Mouse (Mus musculus): ENCODE results near the gene Prkar1b.

Prkar1b gene

DNA sequence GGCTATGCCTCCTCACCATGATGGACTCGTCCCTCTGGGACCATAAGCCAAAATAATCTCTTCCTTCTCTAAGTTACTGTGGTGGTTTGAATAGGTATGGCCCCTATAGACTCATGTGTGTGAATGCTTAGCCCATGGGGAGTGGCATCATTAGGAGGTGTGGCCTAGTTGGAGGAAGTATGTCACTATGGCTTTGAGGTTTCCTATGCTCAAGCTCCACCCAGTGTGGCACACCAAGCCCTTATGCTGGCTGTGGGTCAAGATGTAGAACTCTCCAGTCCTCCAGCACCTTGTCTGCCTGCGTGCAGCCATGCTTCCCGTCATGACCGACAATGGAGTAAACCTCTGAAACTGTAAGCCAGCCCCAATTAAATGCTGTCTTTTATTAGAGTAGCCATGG is 4.1 kb downstream of the Prkar1b start:
- DNase-seq = no peak

DNA sequence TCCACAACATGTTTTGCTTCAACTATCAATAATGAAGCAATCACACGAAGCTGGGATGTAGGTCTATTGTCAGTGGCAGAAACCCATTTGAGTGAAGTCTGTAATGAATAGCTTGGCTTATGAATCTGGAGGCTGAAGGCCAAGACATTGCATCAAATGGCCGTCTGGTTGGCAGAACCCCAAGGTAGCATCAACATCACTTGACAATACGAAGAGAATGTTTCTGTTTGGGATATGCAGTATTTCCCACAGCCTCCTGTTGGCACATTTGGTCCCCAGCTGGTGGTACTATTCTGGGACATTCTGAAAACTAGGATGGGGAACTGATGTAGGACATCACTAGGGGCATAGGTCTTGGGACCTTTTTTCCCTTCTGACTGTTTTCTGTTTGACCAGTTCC is 5.9 kb downstream of the Prkar1b start:
- no peak for DNase-seq

DNA sequence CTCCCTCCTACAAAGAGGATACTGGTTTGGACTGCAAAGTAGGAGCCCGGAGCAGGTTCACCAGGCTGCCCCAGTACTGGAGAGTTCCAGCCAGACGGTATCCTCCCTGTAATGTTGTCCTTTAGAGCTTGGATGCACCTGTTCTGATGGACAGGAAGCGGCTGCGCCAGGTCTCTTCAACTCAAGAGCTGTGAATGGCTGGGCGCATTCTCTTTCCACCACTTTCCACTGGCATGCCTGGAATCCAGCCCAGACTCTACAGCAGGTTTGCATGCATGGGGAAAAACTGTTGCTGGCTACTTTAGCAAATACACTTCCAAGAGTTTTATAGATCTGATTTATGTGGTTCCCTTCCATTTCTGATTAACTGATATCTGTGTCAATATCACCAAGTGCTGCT is 8.5 kb downstream of the Prkar1b start:
- no peak for DNase-seq

DNA sequence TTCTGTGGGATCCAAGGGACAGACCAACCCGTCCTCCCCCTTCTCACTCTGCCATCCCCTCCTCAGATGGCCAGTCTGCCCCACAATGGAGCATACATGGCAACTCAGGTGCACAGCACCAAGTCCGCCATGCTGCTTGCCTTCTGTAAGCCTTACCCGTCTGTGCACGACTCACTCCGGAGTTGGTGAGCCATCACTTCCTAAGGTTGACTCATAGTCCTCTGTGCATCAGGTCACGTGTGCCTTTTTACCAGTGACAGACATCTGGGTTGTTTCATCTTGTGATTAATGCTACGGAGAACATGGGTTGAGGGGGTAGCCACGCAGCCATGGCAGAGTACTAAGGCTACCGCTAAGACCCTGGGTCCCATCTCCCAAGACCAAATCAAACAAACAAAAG is 9.2 kb downstream of the Prkar1b start:
- no peak for DNase-seq

DNA sequence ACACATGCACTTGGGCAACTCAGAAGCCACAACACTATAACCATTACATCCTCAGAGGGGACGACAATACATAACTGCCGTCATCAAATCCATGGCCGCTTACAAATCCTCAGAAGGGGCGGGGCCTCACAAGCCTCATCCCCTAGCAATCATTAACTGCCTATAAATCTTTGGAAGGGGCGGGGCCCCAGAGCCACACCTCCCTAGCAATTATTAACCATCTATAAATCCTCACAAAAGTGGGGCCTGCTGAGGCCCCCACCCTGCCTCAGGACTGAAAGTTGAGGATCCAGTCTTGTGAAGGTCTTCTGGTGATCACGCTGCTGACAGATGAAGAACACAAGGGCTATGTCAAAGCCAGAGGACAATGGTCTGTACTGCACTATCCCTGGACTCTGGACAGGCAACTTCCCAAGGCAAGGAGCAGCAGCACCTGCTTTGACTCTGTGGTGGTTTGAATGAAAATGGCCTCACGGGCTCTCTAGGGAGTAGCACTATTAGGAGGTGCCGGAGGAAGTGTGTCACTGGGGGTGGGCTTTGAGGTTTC is 10.8 kb downstream of the Prkar1b start:
- peak; percentile 11 for DNase-seq

DNA sequence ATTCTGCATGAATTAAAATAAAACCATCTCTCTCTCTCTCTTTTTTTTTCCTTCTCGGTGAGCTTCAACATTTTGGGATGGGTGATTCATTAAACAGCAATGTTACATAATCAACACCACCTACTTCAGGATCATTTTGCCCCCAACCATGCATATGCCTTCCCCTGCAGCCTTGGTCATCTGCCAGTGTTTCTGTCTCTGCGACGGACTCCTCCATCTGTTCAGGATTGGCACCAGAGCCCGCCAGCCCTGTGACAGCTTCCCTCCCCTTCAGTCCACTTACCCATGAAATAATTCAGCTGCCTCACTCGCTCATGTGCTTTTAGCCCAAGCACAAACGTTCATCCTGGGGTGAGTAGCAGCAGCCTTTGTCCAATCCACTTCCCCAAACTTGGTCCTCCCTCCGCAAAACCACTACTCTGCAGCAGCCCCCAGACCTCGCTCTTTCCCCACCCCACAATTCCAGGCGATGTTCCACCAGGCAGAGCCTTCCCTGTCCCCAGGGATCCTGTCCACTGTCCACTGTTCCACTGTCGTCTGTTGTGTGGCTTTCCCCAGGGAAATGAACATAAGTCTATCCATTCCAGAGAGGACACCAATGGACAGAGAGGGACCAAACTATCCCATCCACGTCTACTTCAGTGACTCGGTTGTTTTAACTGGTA is 11.4 kb downstream of the Prkar1b start:
- peak; percentile 44 for DNase-seq

DNA sequence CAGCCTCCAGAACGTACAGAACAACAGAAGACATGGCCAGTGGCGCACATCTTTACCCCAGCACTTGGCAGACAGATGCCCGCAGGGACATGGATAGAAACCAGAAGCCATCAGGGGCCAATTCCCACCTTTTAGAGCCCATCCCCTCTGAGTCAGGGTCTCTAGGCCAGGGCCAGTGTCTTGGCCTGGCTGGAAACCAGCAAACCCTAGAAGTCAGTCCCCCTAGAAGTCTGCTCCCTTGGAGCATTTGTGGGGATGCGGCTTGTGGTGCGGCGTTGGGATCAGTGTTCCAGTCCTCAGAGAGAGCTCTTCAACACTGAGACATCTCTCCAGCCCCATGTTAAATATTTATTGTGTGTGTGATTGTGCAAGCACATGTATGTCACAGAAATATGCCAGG is 12.6 kb downstream of the Prkar1b start:
- DNase-seq = no peak

DNA sequence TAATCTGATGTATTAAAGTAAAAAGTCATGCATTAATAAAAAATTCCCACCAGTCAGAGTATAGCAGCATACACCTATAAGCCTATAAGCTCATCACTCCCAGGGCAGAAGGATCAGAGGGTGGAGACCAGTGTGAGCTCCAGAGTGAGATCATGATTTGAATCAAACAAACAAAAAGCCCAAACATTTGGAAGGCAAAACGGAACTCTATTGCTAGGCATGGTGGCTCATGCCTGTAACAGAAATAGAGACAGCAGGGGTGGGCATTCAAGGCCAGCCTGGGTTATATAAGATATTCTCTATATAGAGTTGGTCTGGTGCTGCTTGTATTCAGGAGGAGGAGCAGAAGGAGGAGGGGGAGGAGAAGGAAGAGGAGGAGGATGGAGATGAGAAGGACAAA is 13.5 kb downstream of the Prkar1b start:
- no peak for DNase-seq

DNA sequence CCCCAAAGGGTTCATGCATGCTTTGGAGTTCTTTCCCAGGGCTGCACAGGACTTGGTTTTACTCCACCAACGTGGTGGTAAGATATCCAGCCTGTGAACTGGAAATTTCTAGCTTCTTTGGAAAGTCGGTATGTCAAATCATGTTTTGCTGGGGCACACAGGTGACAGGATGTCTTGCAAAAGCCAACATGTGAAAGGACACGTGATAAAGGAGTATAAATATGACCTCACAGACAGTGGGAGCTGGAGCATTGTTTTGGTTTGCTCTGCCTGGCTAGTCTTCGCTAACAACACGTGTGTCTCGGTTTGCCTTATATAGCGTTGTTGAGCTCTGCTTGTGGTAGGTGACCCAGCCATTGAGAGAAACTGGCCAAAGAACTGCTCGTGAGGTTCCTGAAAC is 15.3 kb downstream of the Prkar1b start:
- no peak for DNase-seq

DNA sequence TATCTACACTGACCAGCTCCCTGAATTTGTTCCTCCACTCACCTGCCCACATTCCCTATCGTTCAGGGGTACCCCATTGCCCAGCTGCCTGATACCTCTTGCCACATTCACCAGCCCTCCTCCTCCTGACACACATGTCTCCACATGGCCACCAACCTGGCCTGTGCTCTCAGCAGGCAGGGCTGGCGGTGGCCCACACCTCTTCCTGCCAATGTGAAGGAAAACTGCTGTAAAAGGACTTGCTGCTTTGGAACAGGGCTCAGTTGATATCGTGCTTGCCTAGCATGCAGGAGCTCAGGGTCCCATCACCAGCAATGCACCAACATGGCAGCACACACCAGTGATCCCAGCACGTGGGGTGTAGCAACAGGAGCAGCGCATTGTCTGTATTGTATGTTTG is 19.4 kb downstream of the Prkar1b start:
- peak; percentile 4 for DNase-seq

DNA sequence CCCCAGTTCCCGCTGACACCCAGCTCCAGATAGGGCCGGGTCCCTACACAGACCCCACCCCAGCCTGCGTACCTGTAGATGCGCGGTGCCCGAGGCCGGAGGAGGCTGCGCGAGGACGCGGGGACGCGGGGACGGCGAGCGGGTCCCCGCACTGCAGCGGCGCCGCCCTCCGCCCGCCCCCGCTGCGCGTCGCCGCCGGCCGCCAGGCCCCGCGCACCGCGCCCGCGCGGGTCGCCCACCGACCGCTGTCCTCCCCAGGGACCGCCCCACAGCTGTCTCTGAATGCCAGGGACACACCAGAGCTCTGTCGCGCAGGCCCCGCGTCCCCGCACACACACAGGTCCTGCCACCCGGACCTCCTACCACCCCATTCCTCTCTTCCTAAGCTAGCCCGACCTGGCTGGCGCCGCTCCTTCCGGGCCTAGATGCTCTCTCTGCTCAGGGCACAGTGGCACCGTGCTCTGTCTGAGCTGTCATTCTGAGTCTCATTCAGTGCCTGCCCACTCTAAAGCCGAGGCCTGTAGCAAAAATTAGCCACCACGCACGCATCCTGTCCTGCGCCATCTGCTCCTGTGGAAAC is 20.1 kb downstream of the Prkar1b start:
- peak; percentile 66 for DNase-seq

DNA sequence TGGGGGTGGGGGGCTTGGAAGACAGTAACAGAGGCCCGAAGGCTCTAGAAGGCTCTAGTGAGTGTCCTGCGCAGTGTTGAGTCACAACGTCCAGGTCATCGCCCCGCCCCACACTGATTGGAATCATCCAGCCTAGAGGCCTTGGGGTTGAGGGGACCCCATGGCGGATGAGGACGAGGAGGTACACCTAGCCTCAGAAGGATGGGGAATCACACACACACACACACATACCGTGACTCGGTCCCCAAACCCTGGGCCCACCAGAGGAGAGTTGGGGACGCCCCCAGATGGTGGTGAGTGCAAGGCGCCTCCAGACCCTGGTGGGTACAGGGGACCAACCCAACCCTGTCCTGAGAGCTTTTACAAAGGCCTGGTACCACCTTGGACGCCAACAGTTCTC is 20.7 kb downstream of the Prkar1b start:
- DNase-seq = peak; percentile 33

DNA sequence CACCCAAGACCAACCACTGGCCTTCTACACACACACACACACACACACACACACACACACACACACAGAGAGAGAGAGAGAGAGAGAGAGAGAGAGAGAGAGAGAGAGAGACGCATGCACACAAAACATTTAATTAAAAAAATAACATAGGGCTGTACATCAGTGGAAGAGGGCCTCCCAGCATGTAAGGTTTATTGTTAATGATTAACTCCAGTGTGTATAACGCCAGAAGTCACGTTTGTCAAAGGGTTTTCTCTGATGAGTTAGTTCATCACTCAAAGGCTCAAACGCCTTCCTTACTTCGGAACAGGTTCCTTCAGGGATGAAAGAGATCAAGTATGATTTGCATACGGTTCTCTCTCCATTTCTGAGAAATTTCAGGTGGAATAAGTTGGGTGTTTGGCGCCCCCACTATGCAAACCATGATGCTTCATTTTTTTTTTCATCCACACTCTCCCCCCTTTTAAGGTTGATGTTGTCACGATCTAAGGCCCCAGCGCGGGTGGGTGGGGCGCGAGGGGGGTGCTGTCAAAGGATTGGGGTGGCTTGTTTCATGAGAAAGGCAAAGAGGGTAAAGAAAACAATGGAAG is 21.2 kb downstream of the Prkar1b start:
- DNase-seq = no peak

DNA sequence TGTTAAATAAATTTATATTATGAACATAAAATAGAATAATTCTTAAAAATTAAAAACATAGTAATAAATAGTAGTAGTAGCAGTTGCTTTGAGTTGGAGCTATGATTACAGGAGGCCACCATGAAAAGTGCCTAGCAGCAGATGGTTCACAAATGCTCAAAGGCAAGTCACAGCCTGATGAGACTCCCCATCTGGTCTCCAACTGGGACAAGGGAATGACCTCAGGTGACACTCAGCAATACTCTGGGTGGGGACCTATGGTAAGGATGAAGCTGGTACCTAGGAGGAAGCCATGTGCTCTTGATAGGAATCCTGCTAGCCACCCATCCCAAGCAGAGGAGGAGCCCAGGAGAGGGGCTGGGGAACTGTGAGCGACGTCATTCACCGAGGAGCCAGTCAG is 24.1 kb downstream of the Prkar1b start:
- no peak for DNase-seq

DNA sequence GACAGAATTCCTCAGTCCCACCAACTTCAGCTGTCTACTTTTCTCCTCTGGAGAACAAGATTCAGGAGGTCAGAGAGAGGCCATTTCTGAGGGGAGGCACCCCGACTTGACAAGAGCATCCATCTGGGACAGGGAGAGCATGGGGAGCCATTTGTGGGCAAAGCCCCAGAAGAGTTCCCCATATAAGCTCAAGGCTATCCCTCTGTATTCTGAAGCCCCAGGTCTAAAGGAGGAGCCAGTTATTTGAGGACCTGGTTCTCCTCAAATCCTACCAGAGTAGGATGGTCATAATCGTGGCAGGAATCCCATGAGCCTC is 30.9 kb downstream of the Prkar1b start:
- no peak for DNase-seq

DNA sequence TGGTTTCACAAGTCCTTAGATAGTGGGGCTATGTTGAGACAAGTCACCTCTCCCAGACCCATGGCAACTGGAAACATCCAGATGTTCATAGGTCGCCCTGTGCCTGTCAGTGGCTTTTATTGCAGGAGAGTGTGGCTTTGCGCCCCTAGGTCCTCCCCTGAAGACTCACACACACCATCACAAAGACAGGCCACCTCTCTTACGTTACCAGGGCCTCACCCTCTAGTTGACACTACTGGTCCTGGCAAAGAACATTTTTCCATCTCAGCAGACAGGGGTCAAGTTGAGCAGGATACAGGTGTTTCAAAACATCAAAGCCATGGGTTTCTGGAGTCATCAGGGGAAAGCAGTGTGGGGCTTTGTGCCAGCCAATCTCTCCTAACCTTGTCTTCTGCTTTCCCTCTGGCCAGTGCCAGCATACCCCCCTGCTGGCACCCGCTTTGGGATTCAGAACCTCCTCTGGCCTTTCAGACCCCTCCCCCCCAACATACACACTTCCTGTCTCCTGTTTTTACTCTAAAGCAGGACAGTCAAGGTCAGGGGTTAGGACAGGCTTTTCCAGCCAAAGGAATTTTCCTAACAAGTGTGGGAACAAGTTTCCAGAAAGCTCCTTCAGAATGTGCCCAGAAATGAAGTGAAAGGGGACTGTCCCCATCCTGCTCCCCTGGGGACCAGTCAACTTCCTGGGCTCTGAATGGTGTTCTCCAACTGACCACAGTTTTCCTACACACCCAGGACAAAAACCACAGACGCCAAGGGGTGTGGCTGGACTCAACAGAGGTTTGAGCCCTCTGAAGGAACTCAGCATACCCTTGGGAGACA is 31.5 kb downstream of the Prkar1b start:
- no peak for DNase-seq

DNA sequence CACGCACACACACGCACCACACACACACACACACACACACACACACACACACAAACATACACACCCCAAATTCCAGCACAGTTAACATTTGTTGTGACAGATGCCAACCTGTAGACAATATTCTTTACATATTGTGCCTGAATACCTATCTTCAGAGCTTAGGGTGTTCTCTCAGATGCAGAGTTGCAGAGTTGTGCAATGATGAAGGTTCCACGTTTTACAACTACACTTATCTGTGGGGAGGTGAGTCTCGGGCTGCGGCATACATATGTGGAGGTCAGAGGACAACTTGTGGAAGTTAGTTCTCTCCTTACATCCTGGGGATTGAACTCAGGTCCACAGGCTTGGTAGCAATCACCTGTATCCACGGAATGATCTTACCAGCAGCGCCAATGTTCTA is 34.3 kb downstream of the Prkar1b start:
- no peak for DNase-seq

DNA sequence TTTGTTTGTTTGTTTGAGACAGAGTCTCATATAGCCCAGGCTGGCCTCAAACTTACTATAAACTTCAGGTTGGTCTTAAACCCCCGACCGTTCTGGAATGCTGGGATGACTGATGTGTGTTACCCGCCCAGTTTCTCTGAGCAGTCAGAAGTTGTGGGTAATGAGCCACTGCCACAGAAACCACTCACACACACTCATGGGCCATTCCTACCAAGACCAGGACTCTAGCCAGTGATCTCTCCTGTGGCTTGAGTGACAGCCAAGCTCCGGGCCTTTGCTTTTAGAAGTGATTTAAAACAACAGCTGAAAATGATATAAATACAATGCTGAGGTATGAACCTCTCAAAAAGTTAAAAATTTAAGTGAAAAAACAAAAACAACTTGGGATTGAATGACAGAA is 34.9 kb downstream of the Prkar1b start:
- no peak for DNase-seq

DNA sequence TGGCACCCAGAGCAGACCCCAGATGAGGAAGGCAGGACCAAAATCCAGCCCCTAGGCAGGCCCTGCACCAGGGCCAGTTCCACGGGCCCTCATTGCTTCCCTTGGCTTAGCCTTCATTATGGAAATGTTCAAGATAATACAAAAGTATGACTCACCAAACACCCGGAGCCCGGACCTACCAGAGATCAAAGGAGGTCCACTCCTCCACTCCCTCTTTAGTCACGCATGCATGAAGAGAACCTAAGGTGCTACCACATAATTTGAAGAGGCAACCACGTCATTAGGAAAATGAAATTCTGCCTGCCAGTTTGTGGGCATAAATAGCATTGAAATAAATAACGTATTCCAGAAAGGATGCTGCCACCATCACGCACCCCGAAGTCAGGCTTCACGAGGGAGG is 37.4 kb downstream of the Prkar1b start:
- no peak for DNase-seq

DNA sequence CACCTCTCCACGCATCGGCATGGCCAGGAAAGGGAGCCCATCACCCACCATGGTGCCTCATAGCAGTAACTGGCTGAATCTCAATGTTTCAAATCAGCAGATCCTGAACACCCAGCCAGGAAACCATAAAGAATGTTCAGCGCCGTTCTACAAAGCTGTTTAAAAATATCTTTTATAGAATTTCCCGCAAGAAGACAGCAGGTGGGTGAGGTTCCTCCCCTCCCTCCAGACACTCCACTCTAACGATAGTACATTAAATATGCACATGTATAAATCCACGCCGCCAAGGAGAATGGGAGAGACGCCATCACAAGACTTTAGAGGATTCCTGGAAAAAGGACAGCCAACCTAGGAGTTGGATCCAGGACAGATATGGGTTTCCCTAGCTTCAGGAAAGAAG is 37.8 kb downstream of the Prkar1b start:
- no peak for DNase-seq

DNA sequence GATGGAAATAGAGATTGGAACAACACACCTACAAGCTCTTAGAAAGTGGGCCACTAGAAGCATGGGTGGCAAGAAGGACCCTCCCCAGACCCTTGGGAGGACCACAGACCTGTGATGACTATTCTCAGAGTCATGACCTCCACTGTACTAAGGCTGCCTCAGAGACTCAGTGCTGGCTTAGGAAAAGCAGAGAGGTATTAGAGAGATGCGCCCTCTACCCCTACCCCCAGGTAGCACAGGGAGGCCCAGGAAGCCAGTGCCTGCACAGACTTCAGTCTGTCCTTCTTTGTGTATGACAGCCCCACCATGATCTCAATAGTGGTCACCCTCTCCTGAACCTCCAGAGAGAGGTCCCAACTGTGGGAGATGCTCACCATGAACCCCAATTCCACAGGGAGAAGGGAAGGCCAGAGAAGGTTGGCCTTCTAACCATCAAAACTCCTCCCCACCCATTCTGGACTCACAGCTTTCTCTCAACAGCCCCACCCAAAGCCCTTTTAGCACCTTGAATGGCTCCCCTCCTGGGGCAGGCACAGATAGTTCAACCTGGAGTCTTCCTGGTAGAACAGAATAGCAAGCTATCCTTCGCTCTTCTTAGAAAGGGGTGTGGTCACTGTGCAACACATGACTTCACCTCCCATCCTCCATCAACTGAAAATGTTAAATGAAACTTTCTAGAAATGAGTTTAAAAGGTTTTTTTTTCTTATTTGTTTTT is 39.5 kb downstream of the Prkar1b start:
- no peak for DNase-seq

DNA sequence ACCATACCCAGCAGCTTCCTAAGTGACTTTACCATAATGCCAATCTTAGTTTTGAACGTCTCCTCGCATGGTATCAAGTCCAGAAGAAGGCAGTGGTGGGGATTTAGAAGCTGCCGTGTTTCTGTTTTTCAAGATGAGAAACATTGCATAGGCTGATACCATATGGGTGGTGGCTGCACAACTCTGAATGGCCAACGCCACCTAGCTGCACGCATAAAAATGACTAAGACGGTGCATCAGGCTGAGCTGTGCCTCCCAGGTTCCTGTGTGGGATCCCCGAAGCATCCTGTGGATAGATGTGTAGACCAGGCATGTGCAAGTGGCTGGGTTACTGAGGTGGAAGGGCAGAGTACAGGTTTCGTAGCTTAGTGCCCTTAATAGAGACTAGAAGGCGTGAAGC is 42.0 kb downstream of the Prkar1b start:
- DNase-seq = no peak

DNA sequence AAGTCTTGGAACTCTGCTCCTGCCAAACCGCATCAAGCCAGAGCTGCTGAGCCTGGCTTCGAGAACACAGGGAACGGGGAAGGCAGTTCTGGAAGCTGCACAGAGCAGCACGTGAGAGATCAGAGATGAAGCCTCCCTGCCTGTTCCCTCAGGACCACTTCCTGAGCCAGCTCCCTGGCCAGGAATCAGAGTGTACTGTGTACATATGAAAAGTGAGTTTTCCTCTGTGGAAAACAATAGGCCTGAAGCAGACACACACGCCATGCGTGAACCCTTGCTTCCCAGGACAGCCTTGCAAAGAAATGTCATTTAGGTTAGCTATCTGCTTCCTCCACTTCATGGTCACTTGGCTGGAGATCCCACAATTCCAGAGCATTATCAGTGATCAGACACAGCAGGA is 48.0 kb downstream of the Prkar1b start:
- DNase-seq = no peak

Data from retina, postnatal 1 day (tissue).